Comparison of ENCODE assay signal across 28 mouse cellular contexts in genomic region chr1:60904456-60904978, GRCm38 (mm10). TPM values are rescaled to one million over a fixed set of nuclear protein-coding genes. Genes with fewer than 3 reads are reported as not detected.
A peak's percentile ranks its signal among the peaks of the same experiment; 100 is the strongest.
DNase-seq lines count a peak whose midpoint lies in the region; ATAC-seq and TF ChIP-seq lines count a peak whose summit lies in the region.
"Had no signal": no experiment of that assay in that cellular context is flagged by ENCODE, and none has a peak within 500 bp of the region (broad histone marks: within the 10 kb centered on the region; RNA-seq: fewer than 3 reads in every experiment).

No protein-coding gene starts in this region.

- TF ChIP-seq CTCF in CH12.LX (conservative IDR thresholded peaks at IDR 0.05 in 1 of 2, IDR thresholded peaks at IDR 0.05 in 1 of 2; ENCODE audit: low read depth in 2 of 2, low read length in 2 of 2), result no peak

- dilution Hi-C loops in CH12.LX (cut with MboI; ENCODE audit: extremely low pct_ligation_motif_present, extremely low pct_unique_long_range_greater_than_20kb, low sequenced_read_pairs), result no loop called here

- 0 out of 2 replicates have a peak, but pooled peaks have one; percentile 9 for ATAC-seq in neutrophil, adult 5-6 weeks (ENCODE audit: extremely low read depth, insufficient number of reproducible peaks, low FRiP score, poor library complexity, severe bottlenecking)
- ATAC-seq: forebrain, embryonic 13.5 days; forebrain, embryonic 15.5 days; forebrain, postnatal 0 days had no signal

- H3K4me3 ChIP-seq in CH12.LX (replicated peaks in 1 of 3; ENCODE audit: low read depth in 2 of 3, low read length in 2 of 3, poor library complexity in 1 of 3), result no peak overlapping the region
- H3K4me3 ChIP-seq: embryonic facial prominence, embryonic 10.5 days; embryonic facial prominence, embryonic 12.5 days; forebrain, embryonic 13.5 days; forebrain, embryonic 15.5 days had no signal

- TF ChIP-seq POLR2A in CH12.LX (IDR thresholded peaks at IDR 0.05; ENCODE audit: low read depth, low read length), result no peak

- H3K9me3 ChIP-seq in CH12.LX (replicated peaks; ENCODE audit: low read length), result peaks cover 10% of the 10 kb centered on the region
- H3K9me3 ChIP-seq: embryonic facial prominence, embryonic 10.5 days; embryonic facial prominence, embryonic 12.5 days; forebrain, embryonic 13.5 days; forebrain, embryonic 15.5 days had no signal

- no peaks in the 10 kb centered on the region for H3K27me3 ChIP-seq in CH12.LX (replicated peaks)
- H3K27me3 ChIP-seq: embryonic facial prominence, embryonic 12.5 days; forebrain, embryonic 13.5 days; forebrain, embryonic 15.5 days had no signal

- no peak for TF ChIP-seq RAD21 in CH12.LX (IDR thresholded peaks at IDR 0.05; ENCODE audit: low read depth, low read length)

- DNase-seq in CD4-positive, CD25-positive, alpha-beta regulatory T cell, adult 2 months (ENCODE audit: low read depth, low spot score), result peak; percentile 35
- peak; percentile 53 for DNase-seq in CH12.LX (ENCODE audit: extremely low read depth)
- no peak for DNase-seq in right cerebral cortex, postnatal 36 days (ENCODE audit: low spot score in 2 of 2)
- DNase-seq in right cerebral cortex, postnatal 14 days, result no peak
- DNase-seq in embryo, embryonic 10 days (ENCODE audit: low spot score), result no peak
- no peak for DNase-seq in left cerebral cortex, adult 9 months (ENCODE audit: low spot score in 2 of 2)
- DNase-seq: adrenal gland, adult 2 months; adrenal gland, postnatal 10 days; adrenal gland, postnatal 25 days; B cell, adult 2 months; cerebellum, adult 11-12 months; cerebellum, adult 2 months; cerebellum, adult 9-11 months; cerebellum, postnatal 14 days; cerebellum, postnatal 36 days; forebrain, postnatal 0 days had no signal

- H3K4me2 ChIP-seq in CH12.LX (ENCODE audit: insufficient read depth, low read depth, poor library complexity, severe bottlenecking), result peak overlapping the region; percentile 81
- H3K4me2 ChIP-seq: embryonic facial prominence, embryonic 12.5 days; forebrain, embryonic 13.5 days; forebrain, embryonic 15.5 days had no signal

- peak overlapping the region; percentile 54 for H3K9ac ChIP-seq in CH12.LX (ENCODE audit: insufficient read depth, low read depth)
- H3K9ac ChIP-seq: embryonic facial prominence, embryonic 12.5 days; forebrain, embryonic 13.5 days; forebrain, embryonic 15.5 days; forebrain, postnatal 0 days had no signal

- peaks cover 0 to 5% of the 10 kb centered on the region in 2 experiments for H3K36me3 ChIP-seq in CH12.LX (replicated peaks in 1 of 2; ENCODE audit: control insufficient read depth in 1 of 2, insufficient read depth in 1 of 2, low read length in 1 of 2)
- H3K36me3 ChIP-seq: embryonic facial prominence, embryonic 10.5 days; embryonic facial prominence, embryonic 12.5 days; forebrain, embryonic 15.5 days had no signal

- H3K79me2 ChIP-seq in CH12.LX (replicated peaks; ENCODE audit: control insufficient read depth, extremely low read depth, insufficient read depth, poor library complexity, severe bottlenecking), result peaks cover 3% of the 10 kb centered on the region; the same call in 1 of the 2 replicates

- H3K27ac ChIP-seq in CH12.LX (ENCODE audit: insufficient read depth, low read depth), result peak overlapping the region; percentile 99
- H3K27ac ChIP-seq: embryonic facial prominence, embryonic 10.5 days; embryonic facial prominence, embryonic 12.5 days; forebrain, embryonic 13.5 days; forebrain, embryonic 15.5 days had no signal

- peak; percentile 66 for TF ChIP-seq EP300 in CH12.LX (IDR thresholded peaks at IDR 0.05; ENCODE audit: low read length)

- in situ Hi-C loops in CH12.LX (cut with MboI; ENCODE audit: low pct_ligation_motif_present, low pct_unique_long_range_greater_than_20kb, low sequenced_read_pairs), result loop anchor here (5.0 kb wide), 1 partner anchor 37 kb away; no protein-coding TSS in a partner anchor

- H3K4me1 ChIP-seq in CH12.LX (ENCODE audit: control insufficient read depth in 1 of 2, insufficient read depth in 2 of 2), result peaks cover 29 to 65% of the 10 kb centered on the region in 2 experiments
- H3K4me1 ChIP-seq: embryonic facial prominence, embryonic 10.5 days; embryonic facial prominence, embryonic 12.5 days had no signal

TF ChIP-seq in CH12.LX, 34 proteins besides CTCF, POLR2A, EP300 and RAD21:
- TF ChIP-seq JUND (conservative IDR thresholded peaks at IDR 0.05; ENCODE audit: low read depth, low read length) (peak; percentile 81), UBTF (IDR thresholded peaks at IDR 0.05; ENCODE audit: low read depth, low read length) (no peak), NRF1 (IDR thresholded peaks at IDR 0.05; ENCODE audit: low read depth, low read length) (no peak), NELFE (IDR thresholded peaks at IDR 0.05; ENCODE audit: low read depth, low read length) (no peak), GABPA (IDR thresholded peaks at IDR 0.05; ENCODE audit: insufficient replicate concordance, low read depth, low read length) (no peak), MEF2A (IDR thresholded peaks at IDR 0.05; ENCODE audit: borderline replicate concordance, low read depth, low read length) (peak; percentile 58; the same call in 1 of the 2 replicates), MAZ (IDR thresholded peaks at IDR 0.05; ENCODE audit: low read depth, low read length) (no peak), TCF12 (IDR thresholded peaks at IDR 0.05; ENCODE audit: low read depth, low read length) (peak; percentile 51; the same call in 1 of the 2 replicates), IRF4 (IDR thresholded peaks at IDR 0.05; ENCODE audit: low read depth, low read length) (peak; percentile 73), ETS1 (conservative IDR thresholded peaks at IDR 0.05; ENCODE audit: low read depth, low read length) (peak; percentile 65), CHD2 (IDR thresholded peaks at IDR 0.05; ENCODE audit: low read length) (no peak), BHLHE40 (IDR thresholded peaks at IDR 0.05; ENCODE audit: low read depth, low read length) (no peak), PAX5 (IDR thresholded peaks at IDR 0.05; ENCODE audit: low read length) (no peak), USF1 (IDR thresholded peaks at IDR 0.05; ENCODE audit: low read depth, low read length) (no peak), POLR2AphosphoS2 (IDR thresholded peaks at IDR 0.05; ENCODE audit: low read depth, low read length) (no peak), JUN (IDR thresholded peaks at IDR 0.05; ENCODE audit: insufficient read depth, low read depth, low read length) (peak; percentile 89), USF2 (conservative IDR thresholded peaks at IDR 0.05; ENCODE audit: low read depth, low read length) (no peak), SMC3 (IDR thresholded peaks at IDR 0.05; ENCODE audit: low read depth, low read length) (no peak), MAFK (IDR thresholded peaks at IDR 0.05; ENCODE audit: insufficient replicate concordance, low read length) (no peak), SIN3A (IDR thresholded peaks at IDR 0.05; ENCODE audit: low read length) (no peak)

RNA-seq across cellular contexts. Expression of gene Ctla4, which starts 17.7 kb away (rescaled TPM):
- total RNA-seq in CH12.LX (2012; rRNA removed) (27.4 and 54.7 TPM in 2 replicates), CH12.LX (2014; rRNA removed) (49.8 and 53.7 TPM in 2 replicates)
- 11.6 and 13.1 TPM in 2 replicates for polyA plus RNA-seq in CH12.LX (2012; ENCODE audit: insufficient read length, low read depth)
- total RNA-seq in neutrophil, adult 5-6 weeks (2017), result 2.9 and 4.5 TPM in 2 replicates
- total RNA-seq: adrenal gland, adult 2 months; adrenal gland, postnatal 4 days; common myeloid progenitor, adult 5-6 weeks; ES-E14; MEL had no signal
- polyA plus RNA-seq: brain, embryonic 14.5 days; cerebellum, adult 2 months; embryonic facial prominence, embryonic 10.5 days; embryonic facial prominence, embryonic 12.5 days; embryonic facial prominence, embryonic 14.5 days; forebrain, embryonic 11.5 days; forebrain, embryonic 13.5 days; forebrain, embryonic 15.5 days; forebrain, postnatal 0 days had no signal

Comparison
In these comparisons a context has a peak if more than half of its experiments do, and no peak if none do; other contexts are left out.
1. DNase-seq: peak in CD4-positive, CD25-positive, alpha-beta regulatory T cell, adult 2 months (single experiment) and CH12.LX (single experiment); none in right cerebral cortex, postnatal 36 days (0 of 2), right cerebral cortex, postnatal 14 days (single experiment), embryo, embryonic 10 days (single experiment) and left cerebral cortex, adult 9 months (0 of 2).